Mouse (Mus musculus) heart, postnatal 0 days (tissue): ENCODE measurements around the gene Naa20. TPM values are rescaled to one million over a fixed set of nuclear protein-coding genes. Genes with fewer than 3 reads are reported as not detected.

ENCODE experiments used
- ATAC-seq: fragments of 200-750 bp; cut with Nextera tagmentation; 2 replicates; pipeline ENCODE4 v1.8.0; 2017; ENCODE audit warnings: low read depth, moderate number of reproducible peaks, moderate library complexity; ENCODE audit not compliant: insufficient read depth
- DNase-seq: peaks from one replicate; pipeline ENCODE4 v3.0.0-alpha.2; 2016; ENCODE audit warnings: low spot score
- H3K27ac ChIP-seq: fragments of 300-500 bp; sonication (generic); 2 replicates; pipeline ENCODE4 v1.5.1; 2014; ENCODE audit warnings: low read depth, mild to moderate bottlenecking
- H3K27me3 ChIP-seq: fragments of 300-500 bp; sonication (generic); 2 replicates; pipeline ENCODE4 v1.6.1; 2014; ENCODE audit warnings: low read length, mixed read lengths; ENCODE audit not compliant: control insufficient read depth, insufficient read depth
- H3K36me3 ChIP-seq: fragments of 300-500 bp; sonication (generic); replicated peaks from 2 replicates; pipeline ENCODE4 v1.6.1; 2014; ENCODE audit warnings: low read length, mixed read lengths; ENCODE audit not compliant: control insufficient read depth, insufficient read depth
- H3K4me1 ChIP-seq: fragments of 300-500 bp; sonication (generic); 2 replicates; pipeline ENCODE4 v1.6.1; 2014; ENCODE audit warnings: antibody characterized with exemption; ENCODE audit not compliant: control insufficient read depth, insufficient read depth
- H3K4me2 ChIP-seq: fragments of 300-500 bp; sonication (generic); 2 replicates; pipeline ENCODE4 v1.6.1; 2014; ENCODE audit warnings: low read depth, mild to moderate bottlenecking, low read length, moderate library complexity
- H3K4me3 ChIP-seq: fragments of 300-500 bp; sonication (generic); 2 replicates; pipeline ENCODE4 v1.5.1; 2014; ENCODE audit warnings: low read depth, low read length
- H3K9ac ChIP-seq: fragments of 300-500 bp; sonication (generic); replicated peaks from 2 replicates; pipeline ENCODE4 v1.6.1; 2014; ENCODE audit warnings: low read depth, low read length, mixed read lengths
- H3K9me3 ChIP-seq: fragments of 300-500 bp; sonication (generic); replicated peaks from 2 replicates; pipeline ENCODE4 v1.6.1; 2016; ENCODE audit warnings: low read length; ENCODE audit not compliant: control insufficient read depth
- CTCF ChIP-seq: IDR thresholded peaks from 2 replicates; pipeline ENCODE4 v1.5.1; 2016; ENCODE audit warnings: antibody characterized with exemption, control low read depth, low read depth
- EP300 ChIP-seq: IDR thresholded peaks from 2 replicates; pipeline ENCODE4 v1.6.1; 2016; ENCODE audit warnings: antibody characterized with exemption, low read depth
- WGBS: fragments of 180-500 bp; shearing (Covaris S2); extraction: QIAGEN DNeasy Blood & Tissue Kit; methylation state at CpG from one replicate; pipeline ENCODE4 v1.1.7; 2014; 5-methylcytosine and 5-hydroxymethylcytosine counted together
- polyA plus RNA-seq: library from polyadenylated mRNA; unstranded; fragments of >200 nt; fragmentation: Nextera tagmentation; extraction: Ambion mirVana; gene quantifications from 2 replicates; pipeline ENCODE4 v1.2.1, GENCODE M21; 2015
- total RNA-seq: library from RNA; depleted of rRNA; stranded (reverse); fragments of >200 nt; gene quantifications from 2 replicates; pipeline ENCODE4 v1.2.3, GENCODE M21; 2014; ENCODE audit warnings: low replicate concordance

The Naa20 gene
- total and polyA plus RNA-seq, 2 experiments from 2014 or later = 155 to 243 TPM

DNA sequence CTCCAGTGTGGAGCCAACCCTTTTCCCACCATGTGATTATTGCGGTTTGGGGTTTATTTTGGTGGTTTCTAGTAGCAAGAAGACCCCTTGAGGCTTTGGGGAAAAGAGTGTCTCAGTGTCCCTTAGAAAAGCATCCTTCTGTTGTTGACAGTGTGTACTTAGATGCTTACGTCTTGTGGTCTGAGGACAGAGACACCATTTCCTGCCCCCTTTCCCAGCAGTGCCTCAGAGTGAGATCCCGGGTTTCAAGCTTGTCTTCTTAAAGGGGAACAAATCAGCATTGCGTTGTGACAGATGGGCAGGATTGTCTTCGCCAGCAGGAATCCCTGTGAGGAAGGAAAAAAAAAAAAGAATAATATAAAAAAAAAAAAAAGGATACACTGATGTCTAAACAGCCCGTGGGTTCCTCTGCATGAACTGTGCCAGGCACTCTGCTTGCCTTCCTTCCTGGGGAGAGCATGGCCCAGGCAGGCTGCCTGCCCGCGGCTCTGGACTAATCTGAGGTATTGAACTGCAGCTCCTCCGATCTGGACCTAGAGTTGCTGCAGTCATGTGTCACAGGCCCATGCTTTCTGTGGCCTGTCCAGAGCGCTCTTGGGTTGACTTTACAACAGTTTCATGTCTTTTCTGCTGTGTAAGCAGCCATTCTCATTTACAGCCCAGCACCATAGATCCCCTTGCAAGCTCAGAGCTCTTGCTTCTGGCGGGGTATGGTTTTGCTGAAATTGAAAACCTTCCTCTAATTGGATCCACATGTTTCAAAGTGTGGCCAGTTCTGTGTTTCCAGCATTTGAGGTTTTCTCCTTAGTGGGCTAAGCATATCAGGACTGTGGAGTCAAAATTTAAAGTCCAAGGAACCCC, 20.8 kb upstream of the Naa20 start:
- TF ChIP-seq CTCF (no peak), EP300 (no peak)
- Histone ChIP-seq H3K9ac (no peak overlapping the region), H3K27me3 (no peaks in the 10 kb centered on the region), H3K4me2 (no peak overlapping the region), H3K4me3 (no peak overlapping the region), H3K9me3 (no peaks in the 10 kb centered on the region), H3K27ac (0 out of 2 replicates have a peak overlapping the region, but pooled peaks have one; percentile 5), H3K4me1 (0 out of 2 replicates have a peak, but pooled peaks cover 7% of the 10 kb centered on the region), H3K36me3 (peaks cover 77% of the 10 kb centered on the region)
- 66% methylated on average over 11 of the region's 11 CpGs for WGBS
- DNase-seq (no peak), ATAC-seq (no peak)

DNA sequence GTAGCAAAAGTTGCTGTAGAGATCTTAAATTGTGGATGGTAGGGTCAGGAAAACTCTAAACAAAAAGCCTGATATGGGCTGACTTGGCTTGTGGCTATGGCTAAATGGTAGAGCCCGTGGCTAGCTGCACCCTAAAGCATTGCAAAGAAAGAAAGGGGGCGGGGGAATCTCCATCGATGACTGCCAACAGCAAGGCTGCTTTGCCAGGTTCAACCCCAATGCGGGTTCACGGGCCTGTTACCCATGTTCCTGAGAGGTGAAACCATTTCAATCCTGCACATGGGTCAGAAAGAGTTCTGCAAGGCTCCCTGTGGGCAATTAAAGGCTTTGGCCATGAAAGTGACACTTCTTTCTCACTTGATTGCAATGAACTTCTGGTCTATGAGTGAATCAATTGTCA, 20.0 kb upstream of the Naa20 start:
- TF ChIP-seq CTCF = no peak
- no peak for TF ChIP-seq EP300
- WGBS = 81% methylated on average over 5 of the region's 5 CpGs
- Histone ChIP-seq H3K4me2 (no peak overlapping the region), H3K36me3 (peaks cover 77% of the 10 kb centered on the region), H3K9me3 (no peaks in the 10 kb centered on the region), H3K4me3 (no peak overlapping the region), H3K4me1 (0 out of 2 replicates have a peak, but pooled peaks cover 7% of the 10 kb centered on the region), H3K9ac (no peak overlapping the region), H3K27me3 (no peaks in the 10 kb centered on the region), H3K27ac (no peak overlapping the region)
- no peak for ATAC-seq
- no peak for DNase-seq

DNA sequence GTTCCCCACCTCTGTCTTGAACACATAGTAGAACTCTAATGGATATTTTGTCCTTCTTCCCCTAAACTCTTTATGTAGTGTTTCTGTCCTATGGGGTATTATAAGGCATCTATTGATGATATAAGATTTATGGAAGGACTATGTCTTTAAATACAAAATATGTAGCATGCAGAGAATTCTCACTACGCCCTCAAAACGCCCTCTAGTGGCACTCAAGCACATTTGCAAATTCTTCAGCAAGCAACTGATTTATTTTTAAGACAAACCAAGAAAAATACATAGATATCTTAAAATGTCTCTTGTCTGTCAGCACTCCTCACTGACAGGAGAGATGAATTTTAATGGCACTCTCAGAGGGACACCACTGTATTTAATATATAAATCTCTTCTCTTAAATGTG, 19.5 kb upstream of the Naa20 start:
- no peaks in the 10 kb centered on the region for H3K9me3 ChIP-seq
- 11% methylated on average over 2 of the region's 2 CpGs for WGBS
- no peaks in the 10 kb centered on the region for H3K27me3 ChIP-seq
- H3K4me1 ChIP-seq = 0 out of 2 replicates have a peak, but pooled peaks cover 9% of the 10 kb centered on the region
- H3K27ac ChIP-seq = no peak overlapping the region
- H3K36me3 ChIP-seq = peaks cover 77% of the 10 kb centered on the region
- peak; percentile 70 for TF ChIP-seq CTCF
- TF ChIP-seq EP300 = no peak
- ATAC-seq (no peak), DNase-seq (peak; percentile 27)
- H3K4me3 ChIP-seq = no peak overlapping the region
- H3K9ac ChIP-seq = no peak overlapping the region
- no peak overlapping the region for H3K4me2 ChIP-seq

DNA sequence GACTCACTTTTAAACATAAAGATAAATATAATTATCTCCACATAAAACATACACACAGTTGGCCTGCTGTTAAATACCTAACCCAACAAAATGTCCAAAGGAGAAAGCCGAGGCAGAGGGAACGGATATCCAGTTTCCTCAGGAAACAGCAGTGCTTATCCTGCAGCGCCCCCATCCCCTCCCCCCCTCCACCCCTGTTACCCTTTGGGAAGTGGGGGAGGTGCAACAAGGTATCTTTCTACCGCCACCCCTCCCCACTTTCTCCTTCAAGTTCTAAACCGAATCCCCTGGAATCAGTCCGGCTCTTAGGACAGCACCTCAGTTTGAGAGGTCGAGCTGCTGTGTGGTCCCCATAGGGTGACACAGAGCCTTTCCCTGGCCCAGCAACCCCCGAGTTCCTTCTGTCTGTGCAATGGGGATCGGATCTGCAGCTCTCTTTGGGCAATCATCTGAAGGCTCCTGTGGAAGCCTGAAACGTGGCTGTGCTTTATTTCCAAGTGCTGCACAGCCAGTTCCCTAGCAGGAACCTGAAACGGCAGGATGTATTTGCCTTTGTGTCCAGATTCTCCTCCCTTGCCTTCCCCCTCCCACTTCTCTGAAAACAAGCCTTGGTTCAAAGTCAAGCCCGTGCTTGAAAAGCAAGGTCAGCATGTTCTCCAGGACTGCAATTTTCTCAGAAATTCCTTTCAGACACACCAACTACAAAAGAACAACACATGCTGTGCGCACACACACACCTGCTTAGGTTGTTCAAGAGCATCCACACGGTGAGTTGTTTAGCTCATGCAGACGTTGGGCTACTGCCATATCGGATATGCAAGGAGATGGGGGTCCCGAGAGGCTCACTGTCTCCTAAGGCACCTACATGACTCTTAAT, 17.6 kb upstream of the Naa20 start:
- H3K36me3 ChIP-seq = peaks cover 62% of the 10 kb centered on the region
- H3K27me3 ChIP-seq = no peaks in the 10 kb centered on the region
- no peak for DNase-seq
- no peaks in the 10 kb centered on the region for H3K9me3 ChIP-seq
- no peak overlapping the region for H3K4me3 ChIP-seq
- H3K27ac ChIP-seq = peak overlapping the region; percentile 81
- peak overlapping the region; percentile 20; the same call in 1 of the 2 replicates for H3K4me2 ChIP-seq
- H3K9ac ChIP-seq = no peak overlapping the region
- no peak for ATAC-seq
- peaks cover 25% of the 10 kb centered on the region for H3K4me1 ChIP-seq
- 40% methylated on average over 17 of the region's 17 CpGs for WGBS
- TF ChIP-seq EP300 (no peak), CTCF (no peak)

DNA sequence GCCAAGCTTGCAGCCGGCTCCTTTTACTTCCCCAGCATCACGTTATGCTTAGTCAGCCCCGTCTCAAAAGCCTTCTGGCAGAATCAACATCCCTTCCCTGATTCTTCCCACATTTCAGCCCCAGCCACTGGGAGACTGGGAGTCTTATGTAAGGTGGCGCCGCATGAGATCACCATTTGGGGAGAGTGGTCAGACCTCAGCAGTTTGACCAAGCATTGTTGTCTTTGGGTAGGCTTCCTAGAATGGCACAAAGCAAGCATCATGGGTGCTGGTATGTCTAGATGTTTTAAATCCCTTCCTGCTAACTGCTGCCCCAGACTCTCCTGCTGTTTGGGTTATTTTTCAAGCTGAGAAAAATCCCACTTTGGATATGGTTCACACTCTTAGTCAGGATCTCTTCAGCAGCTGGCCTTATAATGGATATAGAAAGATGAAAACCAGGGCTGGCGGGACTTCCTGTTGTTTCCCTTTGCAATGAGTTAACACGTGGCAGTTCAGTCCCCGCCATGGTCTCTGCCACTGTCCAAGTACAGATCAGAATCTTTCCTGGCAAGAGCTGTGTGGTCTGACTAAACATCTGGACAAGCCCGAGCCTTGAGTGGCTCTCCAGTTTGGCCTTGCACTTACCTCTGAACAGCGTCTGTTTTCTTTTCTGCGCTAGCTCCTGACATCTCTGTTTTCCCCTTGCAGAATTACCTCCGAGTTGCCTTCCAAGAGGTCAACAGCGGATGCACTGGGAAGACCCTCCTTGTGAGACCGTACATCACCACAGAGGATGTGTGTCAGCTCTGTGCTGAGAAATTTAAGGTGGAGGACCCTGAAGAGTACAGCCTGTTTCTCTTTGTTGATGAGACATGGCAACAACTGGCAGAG, 16.8 kb upstream of the Naa20 start:
- no peak overlapping the region for H3K9ac ChIP-seq
- DNase-seq (peak; percentile 40), ATAC-seq (no peak)
- peaks cover 53% of the 10 kb centered on the region for H3K36me3 ChIP-seq
- no peak overlapping the region for H3K4me3 ChIP-seq
- peaks cover 29% of the 10 kb centered on the region for H3K4me1 ChIP-seq
- no peaks in the 10 kb centered on the region for H3K9me3 ChIP-seq
- TF ChIP-seq CTCF (no peak), EP300 (no peak)
- peak overlapping the region; percentile 81 for H3K27ac ChIP-seq
- no peak overlapping the region for H3K4me2 ChIP-seq
- 43% methylated on average over 14 of the region's 14 CpGs for WGBS
- no peaks in the 10 kb centered on the region for H3K27me3 ChIP-seq
